Mouse (Mus musculus): Measurements from ENCODE around the gene Sugp2. TPM values are rescaled to one million over a fixed set of nuclear protein-coding genes. Genes with fewer than 3 reads are reported as not detected.

Gene Sugp2
- polyA plus RNA-seq, 1 experiment from 2014 or later, result 12.3 TPM

GRCm38 (mm10) chr8:70286737-70287136 lies 52.7 kb downstream of the Sugp2 start:
- TF ChIP-seq EP300 (IDR thresholded peaks at IDR 0.05) (no peak), CTCF (IDR thresholded peaks at IDR 0.05) (peak; percentile 47)
- no peaks in the 10 kb centered on the region for H3K27me3 ChIP-seq (replicated peaks; ENCODE audit: insufficient read depth, low read length)
- no peak overlapping the region for H3K4me3 ChIP-seq (ENCODE audit: low read depth, low read length)
- no peaks in the 10 kb centered on the region for H3K9me3 ChIP-seq (ENCODE audit: low read length)
- peaks cover 16% of the 10 kb centered on the region; the same call in 1 of the 2 replicates for H3K36me3 ChIP-seq (ENCODE audit: insufficient read depth, low read length)
- WGBS, result 88% methylated on average over 8 of the region's 8 CpGs
- DNase-seq (ENCODE audit: low spot score) (no peak), ATAC-seq (no peak)
- H3K4me2 ChIP-seq (replicated peaks; ENCODE audit: low read depth, low read length), result no peak overlapping the region
- no peak overlapping the region for H3K9ac ChIP-seq (replicated peaks; ENCODE audit: low read depth)
- H3K4me1 ChIP-seq (ENCODE audit: insufficient read depth, low read depth, low read length), result no peaks in the 10 kb centered on the region; the same call in 1 of the 2 replicates
- no peak overlapping the region for H3K27ac ChIP-seq (ENCODE audit: low read length)

- peak; percentile 89 for DNase-seq (ENCODE audit: low spot score)
- peak; percentile 88 for ATAC-seq
- no peaks in the 10 kb centered on the region for H3K9me3 ChIP-seq (ENCODE audit: low read length)
- no peak overlapping the region for H3K4me3 ChIP-seq (ENCODE audit: low read depth, low read length)
- TF ChIP-seq CTCF (IDR thresholded peaks at IDR 0.05) (no peak), EP300 (IDR thresholded peaks at IDR 0.05) (no peak)
- peaks cover 38% of the 10 kb centered on the region for H3K36me3 ChIP-seq (ENCODE audit: insufficient read depth, low read length)
- 27% methylated on average over 5 of the region's 5 CpGs for WGBS
- H3K9ac ChIP-seq (replicated peaks; ENCODE audit: low read depth), result no peak overlapping the region
- no peak overlapping the region for H3K27ac ChIP-seq (ENCODE audit: low read length)
- no peaks in the 10 kb centered on the region for H3K27me3 ChIP-seq (replicated peaks; ENCODE audit: insufficient read depth, low read length)
- no peaks in the 10 kb centered on the region; the same call in 1 of the 2 replicates for H3K4me1 ChIP-seq (ENCODE audit: insufficient read depth, low read depth, low read length)
- H3K4me2 ChIP-seq (replicated peaks; ENCODE audit: low read depth, low read length), result no peak overlapping the region
Measured at GRCm38 (mm10) chr8:70293988-70294405, 60.0 kb downstream of the Sugp2 start.

- 69% methylated on average over 3 of the region's 3 CpGs for WGBS
- no peak for ATAC-seq
- peaks cover 21% of the 10 kb centered on the region for H3K36me3 ChIP-seq (ENCODE audit: insufficient read depth, low read length)
- no peak overlapping the region for H3K4me3 ChIP-seq (ENCODE audit: low read depth, low read length)
- no peaks in the 10 kb centered on the region for H3K9me3 ChIP-seq (ENCODE audit: low read length)
- H3K4me1 ChIP-seq (ENCODE audit: insufficient read depth, low read depth, low read length), result peaks cover 10% of the 10 kb centered on the region; the same call in 1 of the 2 replicates
- no peak overlapping the region for H3K27ac ChIP-seq (ENCODE audit: low read length)
- no peak overlapping the region for H3K9ac ChIP-seq (replicated peaks; ENCODE audit: low read depth)
- DNase-seq (ENCODE audit: low spot score), result no peak
- no peaks in the 10 kb centered on the region for H3K27me3 ChIP-seq (replicated peaks; ENCODE audit: insufficient read depth, low read length)
- TF ChIP-seq CTCF (IDR thresholded peaks at IDR 0.05) (no peak), EP300 (IDR thresholded peaks at IDR 0.05) (no peak)
- H3K4me2 ChIP-seq (replicated peaks; ENCODE audit: low read depth, low read length), result no peak overlapping the region
Measured at GRCm38 (mm10) chr8:70300881-70301280, 66.9 kb downstream of the Sugp2 start.

- 0 out of 2 replicates have a peak, but pooled peaks have one; percentile 8 for TF ChIP-seq EP300 (IDR thresholded peaks at IDR 0.05)
- TF ChIP-seq CTCF (IDR thresholded peaks at IDR 0.05), result no peak
- Histone ChIP-seq H3K4me2 (replicated peaks; ENCODE audit: low read depth, low read length) (peak within 1 kb of the TSS; percentile 83), H3K4me3 (ENCODE audit: low read depth, low read length) (peak within 1 kb of the TSS; percentile 89), H3K27ac (ENCODE audit: low read length) (peak within 1 kb of the TSS; percentile 77), H3K36me3 (ENCODE audit: insufficient read depth, low read length) (peaks cover 24% of the 10 kb centered on the region), H3K9me3 (ENCODE audit: low read length) (no peaks in the 10 kb centered on the region), H3K9ac (replicated peaks; ENCODE audit: low read depth) (peak within 1 kb of the TSS; percentile 77), H3K4me1 (ENCODE audit: insufficient read depth, low read depth, low read length) (peaks cover 10% of the 10 kb centered on the region; the same call in 1 of the 2 replicates), H3K27me3 (replicated peaks; ENCODE audit: insufficient read depth, low read length) (no peaks in the 10 kb centered on the region)
- ATAC-seq (peak; percentile 95), DNase-seq (ENCODE audit: low spot score) (peak; percentile 95)
- under 1% methylated on average over 40 of the region's 40 CpGs for WGBS
Measured at GRCm38 (mm10) chr8:70302358-70302890, 68.4 kb downstream of the Sugp2 start, which contains the start of the genes Ddx49 and Cope. Ddx49 (minus strand) TSS chr8:70302489. Cope (plus strand) TSS chr8:70302518.

- Histone ChIP-seq H3K9me3 (ENCODE audit: low read length) (no peaks in the 10 kb centered on the region), H3K4me1 (ENCODE audit: insufficient read depth, low read depth, low read length) (peaks cover 10% of the 10 kb centered on the region; the same call in 1 of the 2 replicates), H3K27ac (ENCODE audit: low read length) (peak overlapping the region; percentile 77), H3K4me2 (replicated peaks; ENCODE audit: low read depth, low read length) (peak overlapping the region; percentile 83), H3K27me3 (replicated peaks; ENCODE audit: insufficient read depth, low read length) (no peaks in the 10 kb centered on the region), H3K36me3 (ENCODE audit: insufficient read depth, low read length) (peaks cover 22% of the 10 kb centered on the region; the same call in 1 of the 2 replicates), H3K4me3 (ENCODE audit: low read depth, low read length) (peak overlapping the region; percentile 89), H3K9ac (replicated peaks; ENCODE audit: low read depth) (peak overlapping the region; percentile 77)
- WGBS, result 5% methylated on average over 16 of the region's 16 CpGs
- TF ChIP-seq EP300 (IDR thresholded peaks at IDR 0.05) (no peak), CTCF (IDR thresholded peaks at IDR 0.05) (no peak)
- DNase-seq (ENCODE audit: low spot score), result no peak
- ATAC-seq, result no peak
Measured at GRCm38 (mm10) chr8:70302901-70303300, 68.9 kb downstream of the Sugp2 start.

GRCm38 (mm10) chr8:70309311-70309710 lies 75.3 kb downstream of the Sugp2 start:
- no peak overlapping the region for H3K4me2 ChIP-seq (replicated peaks; ENCODE audit: low read depth, low read length)
- H3K4me3 ChIP-seq (ENCODE audit: low read depth, low read length), result no peak overlapping the region
- no peaks in the 10 kb centered on the region for H3K9me3 ChIP-seq (ENCODE audit: low read length)
- WGBS, result 19% methylated on average over 2 of the region's 2 CpGs
- no peaks in the 10 kb centered on the region for H3K4me1 ChIP-seq (ENCODE audit: insufficient read depth, low read depth, low read length)
- no peak for ATAC-seq
- H3K36me3 ChIP-seq (ENCODE audit: insufficient read depth, low read length), result peaks cover 44% of the 10 kb centered on the region
- H3K27ac ChIP-seq (ENCODE audit: low read length), result no peak overlapping the region
- no peak for DNase-seq (ENCODE audit: low spot score)
- no peak overlapping the region for H3K9ac ChIP-seq (replicated peaks; ENCODE audit: low read depth)
- TF ChIP-seq EP300 (IDR thresholded peaks at IDR 0.05) (no peak), CTCF (IDR thresholded peaks at IDR 0.05) (peak; percentile 70)
- H3K27me3 ChIP-seq (replicated peaks; ENCODE audit: insufficient read depth, low read length), result no peaks in the 10 kb centered on the region
